Mouse (Mus musculus): ENCODE results near the gene Exo5.

GRCm38 (mm10) chr4:120882002-120882625 is 42.7 kb downstream of the Exo5 start:
- TF ChIP-seq CTCF (IDR thresholded peaks at IDR 0.05; ENCODE audit: control insufficient read depth, insufficient read depth, insufficient replicate concordance, low read depth, low read length) (no peak), POLR2A (IDR thresholded peaks at IDR 0.05; ENCODE audit: control insufficient read depth, low read depth, low read length) (no peak)
